Mouse (Mus musculus) forebrain, embryonic 15.5 days (tissue): ENCODE measurements around the gene Fbxl17. TPM values are rescaled to one million over a fixed set of nuclear protein-coding genes. Genes with fewer than 3 reads are reported as not detected.
A peak's percentile ranks its signal among the peaks of the same experiment; 100 is the strongest.

ENCODE experiments used
- ATAC-seq: fragments of 200-750 bp; cut with Nextera tagmentation; replicated peaks from 2 replicates; pipeline ENCODE4 v1.8.0; 2017; ENCODE audit warnings: mild to moderate bottlenecking, moderate TSS enrichment, moderate library complexity
- H3K27ac ChIP-seq: fragments of 300-500 bp; sonication (generic); replicated peaks from 2 replicates; pipeline ENCODE4 v1.5.1; 2015; ENCODE audit warnings: mild to moderate bottlenecking, inconsistent platforms
- H3K27me3 ChIP-seq: fragments of 300-500 bp; sonication (generic); 2 replicates; pipeline ENCODE4 v1.6.1; 2015; ENCODE audit warnings: inconsistent platforms
- H3K36me3 ChIP-seq: fragments of 300-500 bp; sonication (generic); 2 replicates; pipeline ENCODE4 v1.6.1; 2015; ENCODE audit warnings: mild to moderate bottlenecking, inconsistent platforms
- H3K4me1 ChIP-seq: fragments of 300-500 bp; sonication (generic); 2 replicates; pipeline ENCODE4 v1.6.1; 2015; ENCODE audit warnings: inconsistent platforms
- H3K4me2 ChIP-seq: fragments of 300-500 bp; sonication (generic); replicated peaks from 2 replicates; pipeline ENCODE4 v1.6.1; 2015; ENCODE audit warnings: mild to moderate bottlenecking, inconsistent platforms
- H3K4me3 ChIP-seq: fragments of 300-500 bp; sonication (generic); 2 replicates; pipeline ENCODE4 v1.5.1; 2015; ENCODE audit warnings: mild to moderate bottlenecking, inconsistent platforms
- H3K9ac ChIP-seq: fragments of 300-500 bp; sonication (generic); replicated peaks from 2 replicates; pipeline ENCODE4 v1.6.1; 2015; ENCODE audit warnings: mild to moderate bottlenecking, inconsistent platforms
- H3K9me3 ChIP-seq: fragments of 300-500 bp; sonication (generic); 2 replicates; pipeline ENCODE4 v1.6.1; 2016; ENCODE audit warnings: inconsistent platforms
- WGBS: fragments of 180-500 bp; shearing (Covaris S2); methylation state at CpG from one replicate; pipeline ENCODE4 v1.1.7; 2015; ENCODE audit warnings: mixed read lengths; 5-methylcytosine and 5-hydroxymethylcytosine counted together
- polyA plus RNA-seq: library from polyadenylated mRNA; unstranded; fragments of >200 nt; fragmentation: Nextera tagmentation; extraction: Ambion mirVana; gene quantifications from 2 replicates; pipeline ENCODE4 v1.2.1, GENCODE M21; 2015

The Fbxl17 gene
- 8.1 and 8.7 TPM in 2 replicates for polyA plus RNA-seq

- peaks cover 34% of the 10 kb centered on the region for H3K4me1 ChIP-seq
- H3K27ac ChIP-seq, result peak within 1 kb of the TSS; percentile 98
- peak within 1 kb of the TSS; percentile 98 for H3K9ac ChIP-seq
- H3K27me3 ChIP-seq, result no peaks in the 10 kb centered on the region
- peak; percentile 77 for ATAC-seq
- peak within 1 kb of the TSS; percentile 92 for H3K4me3 ChIP-seq
- H3K9me3 ChIP-seq, result no peaks in the 10 kb centered on the region
- no peaks in the 10 kb centered on the region for H3K36me3 ChIP-seq
- H3K4me2 ChIP-seq, result peak within 1 kb of the TSS; percentile 42
- WGBS, result under 1% methylated on average over 73 of the region's 80 CpGs
Measured at GRCm38 (mm10) chr17:63499636-63500155, at the start of gene Fbxl17. Gene Fbxl17 (minus strand): TSS chr17:63500017.

GRCm38 (mm10) chr17:63547465-63547864, 47.6 kb upstream of the Fbxl17 start:
- Histone ChIP-seq H3K9me3 (no peaks in the 10 kb centered on the region), H3K36me3 (no peaks in the 10 kb centered on the region), H3K4me1 (no peaks in the 10 kb centered on the region), H3K27me3 (no peaks in the 10 kb centered on the region), H3K27ac (no peak overlapping the region), H3K4me3 (no peak overlapping the region), H3K4me2 (no peak overlapping the region), H3K9ac (no peak overlapping the region)
- no peak for ATAC-seq
- 86% methylated on average over 4 of the region's 4 CpGs for WGBS

GRCm38 (mm10) chr17:63534576-63535265, 34.9 kb upstream of the Fbxl17 start:
- H3K9ac ChIP-seq, result no peak overlapping the region
- no peak for ATAC-seq
- no peak overlapping the region for H3K27ac ChIP-seq
- WGBS, result 87% methylated on average over 17 of the region's 17 CpGs
- no peaks in the 10 kb centered on the region for H3K36me3 ChIP-seq
- no peaks in the 10 kb centered on the region for H3K9me3 ChIP-seq
- H3K4me1 ChIP-seq, result peaks cover 6% of the 10 kb centered on the region
- H3K4me3 ChIP-seq, result no peak overlapping the region
- H3K27me3 ChIP-seq, result no peaks in the 10 kb centered on the region
- no peak overlapping the region for H3K4me2 ChIP-seq

GRCm38 (mm10) chr17:63533074-63533836, 33.4 kb upstream of the Fbxl17 start:
- no peak overlapping the region for H3K4me3 ChIP-seq
- H3K9ac ChIP-seq, result no peak overlapping the region
- H3K36me3 ChIP-seq, result no peaks in the 10 kb centered on the region
- no peaks in the 10 kb centered on the region for H3K27me3 ChIP-seq
- H3K4me1 ChIP-seq, result peaks cover 6% of the 10 kb centered on the region
- no peak for ATAC-seq
- H3K9me3 ChIP-seq, result no peaks in the 10 kb centered on the region
- WGBS, result 12% methylated on average over 6 of the region's 6 CpGs
- no peak overlapping the region for H3K27ac ChIP-seq
- H3K4me2 ChIP-seq, result no peak overlapping the region

GRCm38 (mm10) chr17:63529476-63529875, 29.7 kb upstream of the Fbxl17 start:
- Histone ChIP-seq H3K4me1 (peaks cover 6% of the 10 kb centered on the region), H3K4me2 (no peak overlapping the region), H3K9me3 (no peaks in the 10 kb centered on the region), H3K27ac (no peak overlapping the region), H3K36me3 (no peaks in the 10 kb centered on the region), H3K27me3 (no peaks in the 10 kb centered on the region), H3K4me3 (no peak overlapping the region), H3K9ac (no peak overlapping the region)
- WGBS, result 61% methylated on average over 6 of the region's 6 CpGs
- no peak for ATAC-seq

- Histone ChIP-seq H3K27me3 (no peaks in the 10 kb centered on the region), H3K27ac (no peak overlapping the region), H3K9ac (no peak overlapping the region), H3K36me3 (no peaks in the 10 kb centered on the region), H3K4me1 (no peaks in the 10 kb centered on the region), H3K9me3 (no peaks in the 10 kb centered on the region), H3K4me2 (no peak overlapping the region), H3K4me3 (no peak overlapping the region)
- no peak for ATAC-seq
- WGBS, result 75% methylated on average over 2 of the region's 2 CpGs
Measured at GRCm38 (mm10) chr17:63520691-63521090, 20.9 kb upstream of the Fbxl17 start.

GRCm38 (mm10) chr17:63510451-63510850, 10.6 kb upstream of the Fbxl17 start:
- Histone ChIP-seq H3K4me3 (no peak overlapping the region), H3K27ac (no peak overlapping the region), H3K4me2 (no peak overlapping the region), H3K9ac (no peak overlapping the region), H3K36me3 (no peaks in the 10 kb centered on the region), H3K9me3 (no peaks in the 10 kb centered on the region), H3K27me3 (no peaks in the 10 kb centered on the region), H3K4me1 (no peaks in the 10 kb centered on the region)
- ATAC-seq, result no peak
- WGBS, result 93% methylated on average over 2 of the region's 2 CpGs

- Histone ChIP-seq H3K4me2 (no peak overlapping the region), H3K36me3 (no peaks in the 10 kb centered on the region), H3K4me1 (peaks cover 30% of the 10 kb centered on the region), H3K4me3 (peak overlapping the region; percentile 92; the same call in 1 of the 2 replicates), H3K9ac (no peak overlapping the region), H3K27ac (no peak overlapping the region), H3K27me3 (no peaks in the 10 kb centered on the region), H3K9me3 (no peaks in the 10 kb centered on the region)
- 95% methylated on average over 6 of the region's 6 CpGs for WGBS
- no peak for ATAC-seq
Measured at GRCm38 (mm10) chr17:63501091-63501490, 1.3 kb upstream of the Fbxl17 start.

- peak; percentile 79 for ATAC-seq
- 1% methylated on average over 52 of the region's 78 CpGs for WGBS
- peaks cover 34% of the 10 kb centered on the region for H3K4me1 ChIP-seq
- H3K27ac ChIP-seq, result peak overlapping the region; percentile 98
- H3K4me2 ChIP-seq, result peak overlapping the region; percentile 42
- H3K9me3 ChIP-seq, result no peaks in the 10 kb centered on the region
- no peaks in the 10 kb centered on the region for H3K27me3 ChIP-seq
- peak overlapping the region; percentile 98 for H3K9ac ChIP-seq
- no peaks in the 10 kb centered on the region for H3K36me3 ChIP-seq
- peak overlapping the region; percentile 92 for H3K4me3 ChIP-seq
Measured at GRCm38 (mm10) chr17:63500156-63500834, 478 bp upstream of the Fbxl17 start.

- Histone ChIP-seq H3K27me3 (no peaks in the 10 kb centered on the region), H3K4me2 (peak overlapping the region; percentile 42), H3K4me3 (peak overlapping the region; percentile 92), H3K27ac (peak overlapping the region; percentile 98), H3K4me1 (peaks cover 35% of the 10 kb centered on the region), H3K9ac (peak overlapping the region; percentile 98), H3K36me3 (no peaks in the 10 kb centered on the region), H3K9me3 (no peaks in the 10 kb centered on the region)
- peak; percentile 66 for ATAC-seq
- WGBS, result under 1% methylated on average over 59 of the region's 90 CpGs
Measured at GRCm38 (mm10) chr17:63498717-63499635, 841 bp downstream of the Fbxl17 start.

GRCm38 (mm10) chr17:63498182-63498716, 1.6 kb downstream of the Fbxl17 start:
- H3K4me3 ChIP-seq, result peak overlapping the region; percentile 92
- H3K9ac ChIP-seq, result peak overlapping the region; percentile 98
- H3K27ac ChIP-seq, result peak overlapping the region; percentile 98
- no peak for ATAC-seq
- no peaks in the 10 kb centered on the region for H3K27me3 ChIP-seq
- 23% methylated on average over 6 of the region's 6 CpGs for WGBS
- no peaks in the 10 kb centered on the region for H3K9me3 ChIP-seq
- H3K4me2 ChIP-seq, result peak overlapping the region; percentile 42
- H3K36me3 ChIP-seq, result no peaks in the 10 kb centered on the region
- peaks cover 38% of the 10 kb centered on the region for H3K4me1 ChIP-seq
